In genomic region chr11:70726585-70726984, GRCm38 (mm10) we compare ENCODE assay signal across 24 mouse cellular contexts. TPM values are rescaled to one million over a fixed set of nuclear protein-coding genes. Genes with fewer than 3 reads are reported as not detected.
"Had no signal": no experiment of that assay in that cellular context is flagged by ENCODE, and none has a peak within 500 bp of the region (broad histone marks: within the 10 kb centered on the region; RNA-seq: fewer than 3 reads in every experiment).

No protein-coding gene starts in this region.

- H3K27me3 ChIP-seq: heart, embryonic 13.5 days; heart, embryonic 15.5 days; hindbrain, embryonic 13.5 days; hindbrain, embryonic 15.5 days; kidney, embryonic 15.5 days; limb, embryonic 12.5 days; liver, embryonic 15.5 days had no signal

- DNase-seq: gastrocnemius, postnatal 14 days; heart, adult 11 months; heart, adult 2 months; heart, postnatal 14 days; heart, postnatal 36 days; kidney, adult 11 months; kidney, adult 2 months; kidney, adult 9 months; kidney, postnatal 14 days; kidney, postnatal 36 days; layer of hippocampus, adult 9-11 months; liver; liver, embryonic 13.5 days had no signal

- H3K9me3 ChIP-seq: heart, embryonic 13.5 days; heart, embryonic 15.5 days; hindbrain, embryonic 13.5 days; hindbrain, embryonic 15.5 days; kidney, embryonic 15.5 days; limb, embryonic 10.5 days; limb, embryonic 12.5 days; liver, embryonic 13.5 days; liver, embryonic 15.5 days had no signal

- H3K27ac ChIP-seq: heart, adult 2 months; heart, embryonic 13.5 days; heart, embryonic 15.5 days; hindbrain, embryonic 13.5 days; hindbrain, embryonic 15.5 days; hindbrain, postnatal 0 days; kidney, embryonic 15.5 days; kidney, postnatal 0 days; limb, embryonic 10.5 days; limb, embryonic 12.5 days; liver, embryonic 13.5 days; liver, embryonic 15.5 days had no signal

- H3K4me3 ChIP-seq: heart, adult 2 months; heart, embryonic 13.5 days; heart, embryonic 15.5 days; hindbrain, embryonic 13.5 days; hindbrain, embryonic 15.5 days; kidney, embryonic 15.5 days; limb, embryonic 10.5 days; limb, embryonic 12.5 days; liver, embryonic 13.5 days; liver, embryonic 15.5 days had no signal

- H3K4me1 ChIP-seq: heart, embryonic 13.5 days; heart, embryonic 15.5 days; hindbrain, embryonic 13.5 days; hindbrain, embryonic 15.5 days; kidney, embryonic 15.5 days; limb, embryonic 10.5 days; limb, embryonic 12.5 days; liver, embryonic 13.5 days; liver, embryonic 15.5 days had no signal

- H3K9ac ChIP-seq: heart, embryonic 13.5 days; heart, embryonic 15.5 days; hindbrain, embryonic 13.5 days; hindbrain, embryonic 15.5 days; kidney, embryonic 15.5 days; limb, embryonic 12.5 days; liver, embryonic 13.5 days; liver, embryonic 15.5 days had no signal

RNA-seq across cellular contexts. Expression of gene Inca1, which starts 26.6 kb away (rescaled TPM):
- total RNA-seq: hematopoietic stem cell, adult 5-6 weeks had no signal
